Mouse (Mus musculus): ENCODE measurements at regions not wholly inside any gene's neighbourhood (a gene's known extent, or its start where the extent isn't known, plus 50 kb on each side); places are given as distances from the start of the nearest gene placed in this dataset.

DNA sequence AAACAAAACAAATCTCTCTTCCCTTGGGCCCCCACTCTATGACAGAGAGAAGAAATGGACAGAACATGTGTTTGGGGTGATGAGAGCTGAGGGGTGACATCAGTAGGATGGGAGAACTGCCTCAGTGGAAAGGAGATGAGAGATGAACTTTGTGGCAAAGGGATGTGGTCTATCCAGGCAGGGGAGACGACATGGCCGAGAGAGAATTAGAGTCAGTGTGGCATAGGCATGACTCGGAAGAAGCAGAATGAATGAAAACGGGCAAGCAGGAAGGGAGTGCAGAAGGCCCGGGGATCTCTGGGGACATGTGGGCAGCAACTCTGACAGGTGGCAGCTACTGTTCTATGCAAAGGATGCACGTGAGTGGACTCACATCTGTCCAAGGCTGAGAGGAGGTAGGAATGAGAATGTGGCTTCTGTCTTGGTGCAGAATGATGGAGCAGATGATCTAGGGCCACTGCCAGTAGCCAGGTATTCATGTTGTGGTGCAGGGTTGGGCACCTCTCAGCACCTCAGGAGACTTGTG is 113.4 kb downstream of the Ets2 start:
- no peak for DNase-seq (ENCODE audit: low spot score in 2 of 2)

DNA sequence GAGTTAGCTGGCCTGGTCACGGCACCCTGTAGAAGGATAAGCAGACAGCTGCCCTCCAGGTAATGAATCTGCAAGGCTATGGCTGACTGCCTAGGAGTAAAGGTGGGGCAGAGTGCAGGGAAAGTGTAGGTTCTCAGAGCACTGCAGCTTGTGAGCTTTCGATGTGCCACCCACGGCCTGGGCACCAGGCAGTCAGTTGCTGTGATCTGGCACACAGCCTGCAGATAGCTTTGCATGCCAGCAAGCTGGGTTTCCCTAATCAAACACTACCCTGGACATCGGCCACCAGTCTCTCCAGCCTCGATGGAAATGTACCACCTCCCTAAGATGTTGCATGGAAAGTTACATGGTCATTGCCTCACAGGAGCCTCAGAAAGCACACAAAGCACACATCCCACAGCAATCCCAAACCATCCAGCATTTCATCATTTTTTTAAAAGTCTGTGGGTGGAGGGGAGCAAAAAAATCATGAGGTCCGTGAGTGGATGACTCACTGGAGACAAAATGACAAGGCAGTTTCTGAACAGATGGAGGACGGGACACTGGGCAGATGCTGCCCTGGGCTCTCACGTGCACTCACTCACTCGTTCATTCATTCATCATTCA is 112.7 kb downstream of the Ets2 start:
- no peak for DNase-seq (ENCODE audit: low spot score in 2 of 2)

DNA sequence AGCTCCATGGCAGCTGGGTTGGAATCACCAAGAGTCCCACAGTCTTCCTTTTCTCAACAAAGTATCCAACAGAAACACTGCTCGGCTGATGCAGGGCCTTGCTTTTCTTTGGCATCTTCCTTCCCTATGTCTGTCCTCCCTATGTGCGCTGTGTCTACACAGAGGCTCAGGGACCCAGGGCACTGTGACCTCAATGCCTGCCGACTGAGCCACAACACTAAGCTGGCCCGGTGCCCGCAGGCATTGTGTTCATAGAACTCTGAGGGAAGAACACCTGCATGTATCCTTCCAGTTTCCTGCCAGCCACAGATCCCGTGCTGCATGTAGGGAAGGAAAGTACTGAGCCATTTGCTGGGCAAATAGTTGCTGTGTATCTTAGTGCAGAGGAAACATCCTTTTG is 109.2 kb downstream of the Ets2 start:
- peak in 1 of 2 experiments; percentile 20 for DNase-seq (ENCODE audit: low spot score in 2 of 2)

DNA sequence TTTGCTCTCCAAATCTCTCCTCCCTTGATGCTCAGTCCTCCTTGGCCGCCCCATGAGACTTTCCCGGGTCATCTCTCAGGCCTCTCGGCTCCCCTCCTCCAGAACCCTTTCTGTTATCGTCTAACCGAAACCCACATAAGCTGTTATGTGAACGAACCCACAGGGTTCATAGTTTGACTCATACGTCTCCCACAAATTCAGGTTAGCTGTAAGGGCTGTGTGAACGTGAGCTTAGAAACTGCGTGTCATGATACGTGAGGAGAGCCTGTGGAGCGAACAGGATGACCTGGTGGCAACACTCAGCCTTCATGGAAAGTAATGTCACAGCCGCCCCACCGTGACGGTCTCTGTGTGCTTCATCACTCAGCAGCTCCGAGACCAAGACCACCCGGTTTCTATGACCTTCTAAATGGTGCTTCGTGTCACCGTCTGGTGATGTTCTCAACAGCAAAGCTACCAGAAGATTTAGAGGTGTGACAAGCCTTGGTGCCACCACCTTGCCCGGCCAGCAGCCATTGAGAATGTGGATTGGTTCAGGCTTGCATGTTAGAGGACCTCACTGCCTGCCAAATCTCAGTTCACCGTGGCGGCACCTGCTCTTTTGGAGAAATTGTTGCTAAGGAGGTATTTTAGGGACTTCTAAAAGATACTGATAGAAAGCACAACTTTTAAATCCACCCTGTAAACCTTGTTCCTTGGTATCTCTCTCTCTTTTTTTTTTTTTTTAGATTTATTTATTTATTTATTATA is 107.4 kb downstream of the Ets2 start:
- no peak for DNase-seq (ENCODE audit: low spot score in 2 of 2)

DNA sequence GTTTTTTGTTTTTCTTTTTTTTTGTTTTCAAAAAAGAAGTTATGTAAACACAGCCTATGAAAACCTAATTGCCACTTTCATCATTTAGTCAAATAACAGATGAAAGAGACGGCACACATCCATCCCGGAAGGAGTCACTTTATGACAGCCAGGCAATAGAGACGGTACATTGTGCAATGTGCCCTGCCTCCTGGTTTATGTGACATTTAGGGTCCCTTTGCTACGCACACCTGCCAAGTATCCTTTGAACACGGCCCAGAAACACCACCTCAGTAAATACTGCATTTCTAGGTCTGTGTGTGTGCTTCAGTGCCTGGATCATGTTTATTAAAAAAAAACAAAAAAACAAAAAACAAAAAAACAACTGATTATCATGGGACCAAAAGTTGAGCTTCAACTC is 104.6 kb downstream of the Ets2 start:
- no peak for DNase-seq (ENCODE audit: low spot score in 2 of 2)

DNA sequence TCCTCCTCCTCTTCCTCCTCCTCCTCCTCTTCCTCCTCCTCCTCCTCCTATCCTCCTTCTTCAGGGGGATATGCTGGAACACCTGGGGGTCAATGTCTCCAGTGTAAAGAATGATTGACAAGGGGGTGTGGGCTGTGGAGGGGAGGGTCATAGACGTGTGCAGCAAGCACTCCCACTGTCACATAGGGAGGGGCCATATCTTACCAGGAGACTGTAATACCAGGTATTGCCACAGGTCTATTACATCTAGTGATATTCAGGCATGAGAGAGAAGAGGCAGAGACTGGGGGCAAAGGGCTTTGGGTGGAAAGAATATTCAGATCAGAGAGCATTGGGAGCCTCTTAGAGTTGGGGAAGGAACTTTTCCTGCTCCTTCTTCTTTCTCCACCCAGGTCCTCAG is 102.3 kb downstream of the Ets2 start:
- DNase-seq (ENCODE audit: low spot score in 2 of 2): no peak

DNA sequence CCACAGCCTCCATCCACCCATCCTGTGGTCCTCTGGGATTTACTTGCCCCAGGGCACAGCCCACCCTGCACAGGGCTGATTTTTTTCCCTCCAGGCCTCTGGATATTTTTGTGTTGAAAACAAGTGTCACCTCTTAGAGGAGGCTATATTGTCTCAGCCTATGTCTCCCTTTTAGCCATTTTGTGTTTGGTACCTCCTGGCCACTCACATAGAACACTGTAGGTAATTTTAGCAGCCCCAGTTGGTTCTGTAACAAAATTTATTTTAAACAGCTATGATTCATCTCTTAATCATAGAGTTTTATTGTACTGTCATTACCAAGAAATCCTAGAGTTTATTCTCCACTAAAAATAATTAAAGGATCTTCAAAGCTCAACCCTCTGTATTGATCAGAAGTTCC is 100.8 kb downstream of the Ets2 start:
- DNase-seq (ENCODE audit: low spot score in 2 of 2): no peak

DNA sequence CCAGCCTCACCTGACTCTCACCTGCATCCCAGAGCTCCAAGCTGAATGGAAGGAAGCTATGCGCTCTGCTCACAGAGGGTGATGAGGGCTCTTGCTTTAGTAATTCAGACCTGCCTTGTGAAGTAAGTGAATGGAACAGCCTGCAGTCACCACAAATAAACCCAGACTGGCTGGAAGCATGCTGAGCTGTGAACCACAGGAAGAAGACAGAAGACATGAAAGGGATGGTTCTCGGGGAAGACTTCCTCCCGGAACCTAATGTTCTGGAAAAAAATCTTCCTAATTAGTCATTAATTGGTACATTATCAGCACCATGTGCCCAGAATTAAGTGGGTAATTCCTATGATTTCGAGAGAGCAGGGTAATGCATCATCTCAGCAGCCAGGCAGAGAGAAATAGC is 100.3 kb downstream of the Ets2 start:
- DNase-seq (ENCODE audit: low spot score in 2 of 2): no peak

DNA sequence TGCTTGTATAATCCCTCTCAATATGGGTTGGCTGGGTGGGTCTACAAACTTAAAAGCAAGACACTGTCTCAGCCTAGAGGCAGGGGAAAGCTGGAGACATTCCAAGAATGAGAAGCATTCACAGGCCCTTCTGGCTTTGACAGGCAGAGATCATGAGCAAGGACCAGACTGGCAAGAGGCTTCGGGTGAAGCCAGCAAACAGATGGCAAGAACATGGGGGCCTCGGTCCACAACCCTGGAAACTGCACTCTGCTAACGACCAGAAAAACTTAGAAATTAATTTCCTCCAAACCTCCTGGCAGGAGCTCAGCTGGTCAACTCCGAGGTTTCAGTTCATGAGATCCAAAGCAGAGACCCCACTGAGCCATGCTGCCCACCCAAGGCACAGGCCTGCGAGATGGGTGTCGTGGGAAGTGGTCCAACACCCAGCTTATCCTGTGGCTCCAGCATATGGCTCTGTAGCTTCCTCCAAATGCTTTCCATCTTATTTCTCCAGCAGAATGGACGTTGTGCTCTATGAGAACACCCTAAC is 99.1 kb downstream of the Ets2 start:
- DNase-seq (ENCODE audit: low spot score in 2 of 2): no peak

DNA sequence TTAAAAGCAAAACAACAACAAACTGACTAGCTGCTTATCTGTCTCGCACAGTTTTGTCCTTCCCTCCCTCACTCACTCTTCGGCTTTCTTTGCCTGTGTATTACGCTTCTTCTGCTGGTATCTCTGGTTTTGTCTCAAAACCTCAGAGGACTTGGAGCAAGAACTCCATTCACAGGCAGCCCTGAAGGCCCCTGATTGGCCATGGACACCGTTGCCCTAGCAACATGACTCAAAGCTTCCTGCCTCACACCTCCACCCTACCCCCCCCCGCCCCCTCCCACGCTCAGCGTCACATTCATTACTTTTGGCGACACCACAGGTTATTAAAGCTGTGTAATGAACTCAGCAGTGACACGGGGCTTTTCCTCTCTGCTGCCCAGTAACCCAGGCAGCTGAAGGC is 96.7 kb downstream of the Ets2 start:
- no peak for DNase-seq (ENCODE audit: low spot score in 2 of 2)

DNA sequence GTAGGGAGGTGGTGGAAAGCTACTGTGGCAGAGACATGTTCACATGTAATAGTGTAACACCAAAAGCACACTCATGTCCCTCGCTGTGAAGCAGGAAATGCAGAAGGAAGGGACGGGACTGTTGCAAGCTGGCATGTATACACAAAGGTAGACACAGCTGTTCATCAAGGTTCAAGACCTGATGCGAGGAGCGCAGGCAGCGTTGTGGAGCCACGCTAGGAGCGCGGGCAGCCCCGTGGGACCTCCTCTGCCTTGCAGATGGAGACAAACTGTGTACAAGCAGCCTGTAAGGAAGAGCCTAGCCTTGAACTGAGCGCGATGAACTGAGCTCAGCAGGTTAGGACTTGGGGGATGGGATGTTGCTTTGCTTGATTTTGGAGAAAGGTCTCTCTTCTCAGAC is 96.2 kb downstream of the Ets2 start:
- no peak for DNase-seq (ENCODE audit: low spot score in 2 of 2)

DNA sequence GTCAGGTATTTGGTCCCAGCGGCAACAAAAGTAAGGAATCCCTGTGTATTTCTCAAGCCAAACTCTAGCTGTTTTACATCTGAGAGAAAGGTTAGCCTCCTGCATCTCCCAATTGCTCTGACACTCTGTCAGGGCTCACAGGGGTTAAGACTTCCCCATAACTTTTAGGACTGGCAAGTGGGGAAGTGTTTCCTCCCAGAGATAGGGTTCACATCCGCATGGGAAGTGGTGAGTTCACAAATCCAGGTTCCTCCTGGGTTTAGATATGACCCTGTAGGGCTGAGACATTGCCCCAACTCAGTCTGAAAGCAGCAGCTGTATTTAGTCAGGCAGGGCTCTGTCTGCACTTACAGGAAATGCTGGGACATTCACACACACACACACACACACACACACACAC is 95.3 kb downstream of the Ets2 start:
- no peak for DNase-seq (ENCODE audit: low spot score in 2 of 2)

DNA sequence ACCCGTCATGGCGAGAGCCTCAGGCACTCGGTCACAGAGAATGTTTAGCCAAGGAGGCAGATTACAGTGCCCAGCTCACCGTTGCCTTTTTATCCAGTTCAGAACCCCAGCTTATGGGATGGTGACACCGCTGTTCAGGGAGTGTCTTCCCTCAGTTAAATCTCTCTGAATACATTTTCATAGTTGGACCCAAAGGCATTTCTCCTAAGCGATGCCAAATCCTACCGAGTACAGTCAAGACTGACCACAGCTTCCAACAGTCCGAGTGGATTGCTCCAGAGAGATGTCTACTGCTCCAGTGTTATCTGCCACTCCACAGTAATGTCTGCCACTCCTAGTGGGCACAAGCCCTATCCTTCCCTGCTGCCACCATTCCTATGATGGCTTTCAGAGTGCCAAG is 93.0 kb downstream of the Ets2 start:
- no peak for DNase-seq (ENCODE audit: low spot score in 2 of 2)

DNA sequence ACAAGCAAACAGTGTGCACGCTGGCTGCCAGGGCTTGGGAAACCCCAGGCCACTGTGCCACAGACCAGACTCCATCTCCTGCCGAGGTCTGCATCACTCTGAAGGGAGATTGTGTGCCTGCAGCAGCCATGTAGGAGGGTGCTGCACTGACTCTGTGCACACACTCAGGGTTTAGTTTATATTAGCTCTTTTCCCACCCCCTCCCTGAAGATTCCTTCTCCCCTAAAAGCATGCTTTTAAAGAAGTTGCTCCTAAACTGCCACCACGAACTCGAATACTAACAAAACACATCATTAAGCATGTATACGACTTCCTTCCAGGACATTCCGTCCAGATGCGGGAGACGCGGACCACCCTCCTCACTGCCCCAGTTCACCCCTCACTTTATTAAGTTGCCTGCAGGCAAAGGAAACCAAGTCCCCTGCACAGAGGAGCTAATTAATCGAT is 92.4 kb downstream of the Ets2 start:
- DNase-seq (ENCODE audit: low spot score in 2 of 2): no peak

DNA sequence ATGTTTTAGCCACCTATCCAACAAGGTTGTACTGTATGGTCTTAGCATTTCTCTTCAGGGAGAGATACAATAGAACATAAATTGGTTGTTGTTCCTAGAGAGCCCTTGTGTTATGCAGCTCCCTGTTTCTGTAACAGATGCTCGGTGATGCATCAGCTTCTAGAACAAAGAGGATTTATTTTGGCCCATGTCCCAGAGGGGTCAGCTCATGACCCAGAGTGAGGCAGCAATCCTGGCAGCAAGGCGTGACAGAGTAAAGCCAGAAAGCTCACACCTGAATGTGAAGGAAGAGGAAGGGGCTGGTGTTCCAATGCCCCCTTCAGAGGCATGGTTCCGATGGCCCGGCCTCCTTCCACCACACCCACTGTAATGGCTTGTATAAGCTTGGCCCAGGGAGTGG is 88.8 kb downstream of the Ets2 start:
- no peak for DNase-seq (ENCODE audit: low spot score in 2 of 2)

DNA sequence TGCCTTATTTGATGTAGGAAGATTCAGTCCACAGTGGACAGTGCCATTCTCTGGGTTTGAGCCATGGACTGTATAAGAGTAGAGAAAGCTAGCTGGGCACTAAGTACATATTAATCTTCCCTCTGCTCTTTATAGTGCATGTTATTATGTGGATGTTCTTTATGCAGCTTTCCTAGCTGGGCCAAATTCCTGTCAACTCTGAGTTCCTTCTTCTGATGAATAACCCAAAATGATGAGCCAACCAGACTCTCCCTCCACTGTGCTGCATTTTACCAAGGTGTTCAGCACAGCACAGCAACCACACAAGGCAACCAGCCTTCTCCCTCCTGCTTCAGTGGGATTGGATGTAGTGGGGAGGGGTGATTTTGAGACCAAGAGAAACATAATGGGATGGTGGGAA is 87.7 kb downstream of the Ets2 start:
- DNase-seq (ENCODE audit: low spot score in 2 of 2): no peak

DNA sequence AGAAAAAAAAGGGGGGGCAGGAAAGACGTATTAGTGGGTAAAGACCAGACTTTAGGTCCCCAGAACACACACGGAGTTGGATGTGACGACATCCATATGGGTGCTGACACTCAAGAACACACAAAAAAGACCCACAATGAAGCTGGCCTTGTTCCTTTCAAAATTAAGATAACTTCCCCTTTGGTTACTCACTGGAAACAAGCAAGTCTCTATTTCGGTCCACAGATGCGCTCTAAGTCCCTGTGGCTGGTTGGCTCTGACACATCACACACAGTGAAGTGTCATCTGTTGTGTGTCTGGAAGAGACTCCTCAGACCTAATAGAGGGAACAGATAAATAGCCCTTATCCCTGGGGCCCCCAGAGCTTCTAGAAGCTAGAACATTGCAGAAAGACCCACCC is 79.8 kb downstream of the Ets2 start:
- no peak for DNase-seq (ENCODE audit: low spot score in 2 of 2)

DNA sequence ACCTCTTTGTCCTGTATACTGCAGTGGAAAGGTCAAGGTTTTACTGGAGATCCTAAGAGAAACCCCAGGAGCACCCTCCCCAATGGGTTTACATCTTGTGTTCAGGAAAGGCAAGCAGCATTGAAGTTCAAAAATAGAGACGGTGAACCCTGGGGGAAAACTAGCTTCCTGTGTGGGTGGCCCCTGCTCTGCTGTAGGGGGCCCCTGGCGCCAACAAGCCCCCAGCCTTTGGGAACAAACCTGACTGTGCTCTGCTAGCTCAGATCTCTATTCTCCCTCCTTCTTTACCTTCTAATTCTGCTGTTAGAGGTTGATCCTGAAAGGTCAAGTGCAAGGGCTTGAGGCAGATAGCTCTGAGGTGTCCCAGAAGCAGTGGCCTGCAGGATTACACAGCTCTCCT is 78.6 kb downstream of the Ets2 start:
- no peak for DNase-seq (ENCODE audit: low spot score in 2 of 2)

DNA sequence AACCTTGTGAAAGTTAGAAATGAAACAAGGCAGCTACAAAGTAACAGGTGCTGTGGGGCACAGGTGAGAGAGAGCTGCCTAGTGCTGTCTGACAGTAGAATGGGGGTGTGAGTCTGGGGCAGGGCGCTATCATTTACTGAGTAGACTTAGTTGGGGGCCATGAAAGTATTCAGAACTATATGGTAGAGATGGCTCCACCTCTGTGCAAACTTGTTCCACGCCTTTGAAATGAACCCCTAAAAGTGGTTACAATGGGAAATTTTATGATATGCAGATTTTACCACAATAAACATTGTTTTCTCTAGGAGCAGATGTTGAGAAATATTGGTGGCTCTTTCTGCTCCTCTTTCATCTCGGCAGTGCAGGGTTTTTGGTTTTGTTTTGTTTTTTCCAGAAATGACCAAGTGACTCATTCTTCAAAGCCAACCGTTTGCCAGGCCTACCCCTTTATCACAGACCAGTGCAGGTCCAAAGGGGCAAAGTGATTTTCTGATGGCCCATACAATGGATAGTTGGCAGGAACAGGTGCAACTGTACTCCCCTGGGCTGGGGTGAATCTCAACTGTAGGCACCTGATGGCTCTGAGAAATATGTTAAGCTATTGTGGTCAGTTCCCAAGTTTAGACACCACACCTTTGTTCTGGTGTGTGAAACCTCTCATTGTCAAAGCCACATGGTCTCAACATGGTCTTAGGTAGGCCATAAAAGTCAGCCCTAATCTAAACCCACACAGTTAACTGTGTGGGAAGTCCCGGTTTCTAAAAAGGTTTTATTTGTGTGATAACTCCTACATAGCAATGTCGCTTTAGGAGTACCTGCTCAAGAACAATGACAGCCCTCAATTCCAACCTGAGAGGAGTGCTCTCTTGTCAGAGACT is 77.2 kb downstream of the Ets2 start:
- DNase-seq (ENCODE audit: low spot score in 2 of 2): no peak

DNA sequence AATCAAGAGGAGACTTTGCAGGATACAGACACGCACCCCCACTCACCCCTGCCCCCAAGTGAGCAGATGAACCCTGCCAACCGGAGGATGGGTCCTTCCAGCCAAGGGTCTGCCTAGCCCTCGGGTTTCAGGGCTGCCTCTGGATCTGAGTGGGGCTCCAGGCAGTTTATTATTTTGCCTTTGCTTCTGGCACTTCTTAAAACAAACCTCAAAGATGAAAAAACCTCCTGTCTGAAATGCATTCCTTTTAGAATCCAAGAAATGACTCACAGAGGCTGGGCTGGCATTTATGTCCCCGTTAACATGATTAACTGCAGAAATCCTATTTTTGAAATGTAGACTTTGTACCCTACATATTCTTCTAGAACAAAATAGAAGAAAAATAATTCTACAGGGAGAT is 76.3 kb downstream of the Ets2 start:
- no peak for DNase-seq (ENCODE audit: low spot score in 2 of 2)

DNA sequence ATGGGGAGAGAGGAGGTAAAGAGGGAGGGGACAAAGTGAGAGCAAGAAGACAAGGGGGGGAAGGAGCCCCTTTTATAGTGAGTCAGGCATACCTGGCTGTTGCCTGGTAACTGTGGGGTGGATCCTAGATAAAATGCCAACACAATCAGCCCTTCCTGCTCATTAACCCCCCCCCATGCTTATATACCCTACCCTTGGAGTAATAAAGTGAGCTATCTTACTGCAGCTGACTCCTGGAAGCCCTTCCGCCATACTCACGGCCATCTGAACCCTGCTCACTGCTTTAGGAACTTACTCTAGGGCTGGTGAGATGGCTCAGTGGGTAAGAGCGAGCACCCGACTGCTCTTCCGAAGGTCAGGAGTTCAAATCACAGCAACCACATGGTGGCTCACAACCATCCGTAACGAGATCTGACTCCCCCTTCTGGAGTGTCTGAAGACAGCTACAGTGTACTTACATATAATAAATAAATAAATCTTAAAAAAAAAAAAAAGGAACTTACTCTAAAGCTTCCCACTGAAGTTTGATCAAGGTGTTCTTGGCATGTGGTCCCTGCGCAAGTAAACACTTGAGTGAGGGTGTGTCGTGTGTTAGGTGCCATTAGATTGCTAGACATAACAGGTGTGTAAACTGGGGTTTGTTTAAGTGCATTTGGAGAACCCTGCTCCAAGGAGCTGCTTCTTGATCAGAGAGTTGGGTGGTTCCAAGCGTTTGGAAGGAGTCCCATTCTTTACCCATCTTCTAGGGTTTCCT is 74.9 kb downstream of the Ets2 start:
- no peak for DNase-seq (ENCODE audit: low spot score in 2 of 2)
